Comparison of ENCODE assay signal across 16 mouse cellular contexts in genomic region chr1:52264290-52264689, GRCm38 (mm10). TPM values are rescaled to one million over a fixed set of nuclear protein-coding genes. Genes with fewer than 3 reads are reported as not detected.
DNase-seq lines count a peak whose midpoint lies in the region; ATAC-seq and TF ChIP-seq lines count a peak whose summit lies in the region.
"Had no signal": no experiment of that assay in that cellular context is flagged by ENCODE, and none has a peak within 500 bp of the region (broad histone marks: within the 10 kb centered on the region; RNA-seq: fewer than 3 reads in every experiment).

No protein-coding gene starts in this region.

- H3K27ac ChIP-seq in forebrain, embryonic 16.5 days (ENCODE audit: low read length) = no peak overlapping the region
- no peak overlapping the region for H3K27ac ChIP-seq in forebrain, embryonic 11.5 days (ENCODE audit: low read depth, low read length)
- H3K27ac ChIP-seq: embryonic facial prominence, embryonic 13.5 days; kidney, embryonic 15.5 days; limb, embryonic 12.5 days; midbrain, embryonic 12.5 days had no signal

- no peak for TF ChIP-seq POLR2A in brain, embryonic 14.5 days (IDR thresholded peaks at IDR 0.05; ENCODE audit: borderline replicate concordance, extremely low read depth, insufficient read depth, insufficient read length, poor library complexity, severe bottlenecking)

- H3K9ac ChIP-seq in forebrain, embryonic 16.5 days (replicated peaks; ENCODE audit: low read depth, low read length) = no peak overlapping the region
- no peak overlapping the region for H3K9ac ChIP-seq in forebrain, embryonic 11.5 days (ENCODE audit: low read length)
- H3K9ac ChIP-seq: embryonic facial prominence, embryonic 13.5 days; kidney, embryonic 15.5 days; limb, embryonic 12.5 days; midbrain, embryonic 12.5 days had no signal

- H3K4me1 ChIP-seq in forebrain, embryonic 16.5 days (replicated peaks; ENCODE audit: control insufficient read depth, insufficient read depth, low read length) = no peaks in the 10 kb centered on the region; the same call in 1 of the 2 replicates
- H3K4me1 ChIP-seq in forebrain, embryonic 11.5 days (replicated peaks; ENCODE audit: control insufficient read depth, insufficient read depth, low read length) = no peaks in the 10 kb centered on the region
- H3K4me1 ChIP-seq: kidney, embryonic 15.5 days; midbrain, embryonic 12.5 days had no signal

- DNase-seq in forebrain, embryonic 11.5 days (ENCODE audit: low spot score) = no peak
- DNase-seq in left cerebral cortex, postnatal 14 days (ENCODE audit: low spot score in 2 of 2) = peak; percentile 30 to 40
- DNase-seq in left cerebral cortex, postnatal 4 days = no peak
- DNase-seq in brain, embryonic 14.5 days (ENCODE audit: low read depth) = peak; percentile 60
- DNase-seq in skeletal muscle tissue, adult 2 months (ENCODE audit: low read depth, low spot score) = peak; percentile 4
- no peak for DNase-seq in urinary bladder, postnatal 10 days (ENCODE audit: low spot score)
- DNase-seq: adrenal gland, postnatal 25 days; lung, postnatal 4 days; thymus, postnatal 4 days had no signal

- no peak for TF ChIP-seq CTCF in brain, embryonic 14.5 days (IDR thresholded peaks at IDR 0.05; ENCODE audit: borderline replicate concordance, extremely low read depth, insufficient read depth, insufficient read length)

- H3K9me3 ChIP-seq in forebrain, embryonic 16.5 days (ENCODE audit: control insufficient read depth, low read length) = no peaks in the 10 kb centered on the region
- no peaks in the 10 kb centered on the region for H3K9me3 ChIP-seq in forebrain, embryonic 11.5 days (ENCODE audit: control insufficient read depth, low read length)
- H3K9me3 ChIP-seq: embryonic facial prominence, embryonic 13.5 days; G1E; kidney, embryonic 15.5 days; limb, embryonic 12.5 days; midbrain, embryonic 12.5 days had no signal

- no peak overlapping the region for H3K4me2 ChIP-seq in forebrain, embryonic 16.5 days (ENCODE audit: low read length)
- no peak overlapping the region for H3K4me2 ChIP-seq in forebrain, embryonic 11.5 days (ENCODE audit: low read depth, low read length, severe bottlenecking)
- H3K4me2 ChIP-seq: embryonic facial prominence, embryonic 13.5 days; kidney, embryonic 15.5 days; limb, embryonic 12.5 days; midbrain, embryonic 12.5 days had no signal

- intact Hi-C loops in left cerebral cortex, postnatal 14 days (cut with DNase I) = no loop called here
- intact Hi-C loops in left cerebral cortex, postnatal 4 days (cut with DNase I) = no loop called here

- peak; percentile 49; the same call in 1 of the 2 replicates for ATAC-seq in forebrain, embryonic 16.5 days
- no peak for ATAC-seq in forebrain, embryonic 11.5 days (replicated peaks; ENCODE audit: low FRiP score)
- ATAC-seq: hindbrain, embryonic 16.5 days had no signal

- WGBS in forebrain, embryonic 16.5 days = 54% methylated on average over 3 of the region's 3 CpGs
- 74% methylated on average over 3 of the region's 3 CpGs for WGBS in forebrain, embryonic 11.5 days

- H3K27me3 ChIP-seq in forebrain, embryonic 16.5 days (replicated peaks; ENCODE audit: control insufficient read depth, insufficient read depth, low read length) = no peaks in the 10 kb centered on the region
- no peaks in the 10 kb centered on the region for H3K27me3 ChIP-seq in forebrain, embryonic 11.5 days (ENCODE audit: control insufficient read depth, insufficient read depth, low read length)
- H3K27me3 ChIP-seq: embryonic facial prominence, embryonic 13.5 days; kidney, embryonic 15.5 days; limb, embryonic 12.5 days; midbrain, embryonic 12.5 days had no signal

- H3K4me3 ChIP-seq in forebrain, embryonic 16.5 days (replicated peaks; ENCODE audit: low read length) = no peak overlapping the region
- H3K4me3 ChIP-seq in forebrain, embryonic 11.5 days (ENCODE audit: low read depth, low read length) = no peak overlapping the region
- H3K4me3 ChIP-seq: embryonic facial prominence, embryonic 13.5 days; kidney, embryonic 15.5 days; limb, embryonic 12.5 days; midbrain, embryonic 12.5 days had no signal

- H3K36me3 ChIP-seq in forebrain, embryonic 16.5 days (ENCODE audit: control insufficient read depth, insufficient read depth) = no peaks in the 10 kb centered on the region
- H3K36me3 ChIP-seq in forebrain, embryonic 11.5 days (ENCODE audit: control insufficient read depth, insufficient read depth, low read length) = no peaks in the 10 kb centered on the region
- H3K36me3 ChIP-seq: embryonic facial prominence, embryonic 13.5 days; G1E; kidney, embryonic 15.5 days; limb, embryonic 12.5 days; midbrain, embryonic 12.5 days had no signal

RNA-seq across cellular contexts. Expression of gene Gls, which starts 31.3 kb away (rescaled TPM):
- polyA plus RNA-seq in forebrain, embryonic 16.5 days (2015; fragmentation: Nextera tagmentation; extraction: Ambion mirVana) = 34.8 and 36.0 TPM in 2 replicates
- polyA plus RNA-seq in forebrain, embryonic 11.5 days (2014; fragmentation: Nextera tagmentation; extraction: Ambion mirVana) = 31.1 and 34.6 TPM in 2 replicates
- 100 to 1,000 TPM; 317 to 346 TPM for total RNA-seq in left cerebral cortex, postnatal 14 days (2021)
- 100 to 1,000 TPM; 264 to 265 TPM for total RNA-seq in left cerebral cortex, postnatal 4 days (2021)
- 158 and 163 TPM in 2 replicates for polyA plus RNA-seq in brain, embryonic 14.5 days (2012; rRNA removed)

Comparison
In these comparisons a context has a peak if more than half of its experiments do, and no peak if none do; other contexts are left out.
1. DNase-seq: peak in left cerebral cortex, postnatal 14 days (2 of 2), brain, embryonic 14.5 days (single experiment) and skeletal muscle tissue, adult 2 months (single experiment); none in forebrain, embryonic 11.5 days (single experiment), left cerebral cortex, postnatal 4 days (single experiment) and urinary bladder, postnatal 10 days (single experiment).